Mouse (Mus musculus): Measurements from ENCODE around the gene Samd4.

- TF ChIP-seq CTCF (conservative IDR thresholded peaks at IDR 0.05; ENCODE audit: insufficient read depth, insufficient read length, low read depth, low read length): no peak
- no peak for TF ChIP-seq POLR2A (IDR thresholded peaks at IDR 0.05; ENCODE audit: low read depth, low read length)
Measured at GRCm38 (mm10) chr14:47066901-47067300, 184.2 kb downstream of the Samd4 start.

Measured in kidney, adult 2 months (tissue).